Mouse (Mus musculus) spleen, adult 2 months (tissue): ENCODE results near the gene Sergef. TPM values are rescaled to one million over a fixed set of nuclear protein-coding genes. Genes with fewer than 3 reads are reported as not detected.

ENCODE experiments used
- DNase-seq, 2 experiments: peaks; one replicate each; pipeline versions ENCODE4 v3.0.0 to v3.0.0-alpha.2; 2012 to 2021; ENCODE audit warnings: low spot score in 2 of 2, low read depth in 1 of 2
- H3K27ac ChIP-seq: fragments of 200-500 bp; 2 replicates; pipeline ENCODE4 v1.5.1; 2012; ENCODE audit warnings: low read length, inconsistent platforms; ENCODE audit not compliant: insufficient read depth
- H3K27me3 ChIP-seq: fragments of 200-500 bp; 2 replicates; pipeline ENCODE4 v1.6.1; 2012; ENCODE audit warnings: mild to moderate bottlenecking, moderate library complexity, low read length, inconsistent platforms; ENCODE audit not compliant: control insufficient read depth, insufficient read depth
- H3K36me3 ChIP-seq: fragments of 200-500 bp; 2 replicates; pipeline ENCODE4 v1.6.1; 2012; ENCODE audit warnings: mild to moderate bottlenecking, low read length, inconsistent platforms; ENCODE audit not compliant: control insufficient read depth, insufficient read depth
- H3K4me1 ChIP-seq: fragments of 200-500 bp; 2 replicates; pipeline ENCODE4 v1.6.1; 2011; ENCODE audit warnings: inconsistent platforms; ENCODE audit not compliant: control insufficient read depth, insufficient read depth, insufficient read length
- H3K4me3 ChIP-seq: fragments of 200-500 bp; 2 replicates; pipeline ENCODE4 v1.5.1; 2011; ENCODE audit warnings: mild to moderate bottlenecking, inconsistent platforms; ENCODE audit not compliant: insufficient read depth, insufficient read length; ENCODE audit errors: extremely low read depth
- CTCF ChIP-seq: fragments of 200-500 bp; IDR thresholded peaks from 2 replicates; pipeline ENCODE4 v1.5.1; 2011; ENCODE audit warnings: mild to moderate bottlenecking, inconsistent platforms; ENCODE audit not compliant: insufficient read depth, insufficient read length, insufficient replicate concordance; ENCODE audit errors: extremely low read depth
- POLR2A ChIP-seq: fragments of 200-500 bp; IDR thresholded peaks from 2 replicates; pipeline ENCODE4 v1.6.1; 2011; ENCODE audit warnings: low read depth, low read length, inconsistent platforms
- WGBS: fragments of 180-500 bp; shearing (Covaris S2); methylation state at CpG from one replicate; pipeline ENCODE4 v1.1.7; 2018; 5-methylcytosine and 5-hydroxymethylcytosine counted together
- polyA plus RNA-seq: library from polyadenylated mRNA; depleted of rRNA; stranded (reverse); fragments of >200 nt; gene quantifications from 2 replicates; pipeline ENCODE4 v1.2.3, GENCODE M21; 2012

The Sergef gene
- polyA plus RNA-seq, 1 experiment: 7.4 TPM

DNA sequence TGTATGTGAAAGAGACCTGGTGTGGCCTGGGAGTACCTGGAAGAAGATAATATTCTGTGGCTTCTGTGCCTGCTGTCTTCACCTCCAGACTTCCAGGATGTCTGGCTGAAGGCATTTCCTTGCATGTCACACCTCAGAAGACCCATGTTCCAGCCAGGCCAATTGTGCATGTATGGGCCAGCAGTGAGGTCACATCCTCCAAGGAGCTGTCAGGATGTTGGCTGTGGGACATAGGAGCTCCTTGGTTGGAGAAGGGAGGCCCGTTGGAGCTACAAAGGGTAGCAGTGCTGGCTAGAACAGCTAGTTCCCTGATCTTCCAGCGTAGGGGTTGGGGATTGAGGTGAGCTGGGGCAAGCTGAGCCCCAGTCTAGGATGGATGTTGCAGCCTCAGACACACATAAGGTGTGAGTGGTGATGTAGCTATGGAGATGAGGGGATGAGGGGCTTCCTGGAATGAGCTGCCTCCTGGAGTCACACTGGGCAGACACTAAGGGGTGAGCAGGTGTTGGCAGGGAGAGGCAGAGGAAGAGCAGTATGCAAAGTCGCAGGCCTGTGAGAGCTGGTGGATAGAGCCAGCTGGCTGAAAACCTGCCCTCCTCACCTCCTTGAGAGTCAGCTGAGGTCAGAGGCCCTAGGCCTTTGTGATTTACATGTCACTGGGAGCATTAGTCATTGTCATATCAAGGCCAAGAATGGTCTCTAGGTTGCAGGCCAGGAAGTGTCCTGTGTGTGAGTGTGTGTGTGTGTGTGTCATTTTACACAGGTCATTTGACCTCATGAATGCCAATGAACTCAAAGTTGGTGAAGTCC, 238.0 kb downstream of the Sergef start:
- 66% methylated on average over 3 of the region's 3 CpGs for WGBS
- H3K27ac ChIP-seq: no peak overlapping the region
- peaks cover 11% of the 10 kb centered on the region for H3K27me3 ChIP-seq
- H3K36me3 ChIP-seq: no peaks in the 10 kb centered on the region
- peaks cover 13% of the 10 kb centered on the region; the same call in 1 of the 2 replicates for H3K4me1 ChIP-seq
- H3K4me3 ChIP-seq: no peak overlapping the region
- DNase-seq: no peak
- TF ChIP-seq CTCF: no peak
- no peak for TF ChIP-seq POLR2A

- Histone ChIP-seq H3K36me3 (no peaks in the 10 kb centered on the region), H3K27ac (no peak overlapping the region), H3K4me3 (no peak overlapping the region), H3K27me3 (peaks cover 21% of the 10 kb centered on the region), H3K4me1 (peaks cover 13% of the 10 kb centered on the region; the same call in 1 of the 2 replicates)
- 62% methylated on average over 8 of the region's 8 CpGs for WGBS
- TF ChIP-seq CTCF: no peak
- no peak for TF ChIP-seq POLR2A
- DNase-seq: no peak
These were observed 239.3 kb downstream of the Sergef start for GRCm38 (mm10) chr7:46400346-46400745.

DNA sequence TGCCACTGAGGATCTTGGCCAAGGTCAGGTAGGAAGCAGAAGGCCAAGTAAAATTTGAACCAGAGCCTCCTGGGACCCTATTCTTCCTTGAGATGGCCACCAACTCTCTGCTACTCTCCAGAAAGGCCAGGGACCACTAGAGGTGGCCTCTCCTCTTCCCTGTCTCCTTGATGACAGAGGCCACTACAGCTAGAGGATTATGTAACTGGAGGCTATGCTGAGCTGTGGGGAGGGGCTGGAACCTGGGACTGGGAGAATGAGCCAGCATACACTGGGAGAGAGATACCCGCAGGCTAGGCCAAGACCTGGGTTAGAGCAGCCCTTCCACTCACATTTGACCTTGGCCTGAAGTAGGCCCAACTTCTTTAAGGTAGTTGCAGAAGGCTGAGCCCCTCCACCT, 239.9 kb downstream of the Sergef start:
- Histone ChIP-seq H3K4me1 (peaks cover 13% of the 10 kb centered on the region; the same call in 1 of the 2 replicates), H3K27me3 (peaks cover 21% of the 10 kb centered on the region), H3K27ac (no peak overlapping the region), H3K4me3 (no peak overlapping the region), H3K36me3 (no peaks in the 10 kb centered on the region)
- no peak for DNase-seq
- TF ChIP-seq CTCF (no peak), POLR2A (no peak)
- 90% methylated on average over 1 of the region's 1 CpGs for WGBS

GRCm38 (mm10) chr7:46398612-46399011, 241.0 kb downstream of the Sergef start:
- H3K4me1 ChIP-seq: peaks cover 19% of the 10 kb centered on the region
- H3K27me3 ChIP-seq: peaks cover 21% of the 10 kb centered on the region
- H3K27ac ChIP-seq: no peak overlapping the region
- no peak overlapping the region for H3K4me3 ChIP-seq
- 32% methylated on average over 4 of the region's 4 CpGs for WGBS
- H3K36me3 ChIP-seq: no peaks in the 10 kb centered on the region
- no peak for DNase-seq
- TF ChIP-seq POLR2A: no peak
- no peak for TF ChIP-seq CTCF

DNA sequence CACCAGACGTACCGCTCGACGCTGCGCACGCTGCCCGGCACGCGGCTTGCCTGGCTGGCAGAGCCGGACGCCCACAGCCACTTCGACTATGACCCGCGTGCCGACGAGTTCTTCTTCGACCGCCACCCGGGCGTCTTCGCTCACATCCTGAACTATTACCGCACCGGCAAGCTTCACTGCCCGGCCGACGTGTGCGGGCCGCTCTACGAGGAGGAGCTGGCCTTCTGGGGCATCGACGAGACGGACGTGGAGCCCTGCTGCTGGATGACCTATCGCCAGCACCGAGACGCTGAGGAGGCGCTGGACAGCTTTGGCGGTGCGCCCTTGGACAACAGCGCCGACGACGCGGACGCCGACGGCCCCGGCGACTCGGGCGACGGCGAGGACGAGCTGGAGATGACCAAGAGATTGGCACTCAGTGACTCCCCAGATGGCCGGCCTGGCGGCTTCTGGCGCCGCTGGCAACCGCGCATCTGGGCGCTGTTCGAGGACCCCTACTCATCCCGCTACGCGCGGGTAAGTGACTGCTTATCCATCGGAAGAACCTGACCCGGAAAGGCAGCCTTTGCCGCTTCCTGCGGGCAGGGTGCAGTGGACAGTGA, 241.8 kb downstream of the Sergef start:
- no peak overlapping the region for H3K27ac ChIP-seq
- no peak for TF ChIP-seq POLR2A
- TF ChIP-seq CTCF: no peak
- peaks cover 19% of the 10 kb centered on the region for H3K4me1 ChIP-seq
- peaks cover 21% of the 10 kb centered on the region for H3K27me3 ChIP-seq
- no peaks in the 10 kb centered on the region for H3K36me3 ChIP-seq
- WGBS: 22% methylated on average over 70 of the region's 70 CpGs
- no peak overlapping the region; the same call in 1 of the 2 replicates for H3K4me3 ChIP-seq
- DNase-seq: no peak

DNA sequence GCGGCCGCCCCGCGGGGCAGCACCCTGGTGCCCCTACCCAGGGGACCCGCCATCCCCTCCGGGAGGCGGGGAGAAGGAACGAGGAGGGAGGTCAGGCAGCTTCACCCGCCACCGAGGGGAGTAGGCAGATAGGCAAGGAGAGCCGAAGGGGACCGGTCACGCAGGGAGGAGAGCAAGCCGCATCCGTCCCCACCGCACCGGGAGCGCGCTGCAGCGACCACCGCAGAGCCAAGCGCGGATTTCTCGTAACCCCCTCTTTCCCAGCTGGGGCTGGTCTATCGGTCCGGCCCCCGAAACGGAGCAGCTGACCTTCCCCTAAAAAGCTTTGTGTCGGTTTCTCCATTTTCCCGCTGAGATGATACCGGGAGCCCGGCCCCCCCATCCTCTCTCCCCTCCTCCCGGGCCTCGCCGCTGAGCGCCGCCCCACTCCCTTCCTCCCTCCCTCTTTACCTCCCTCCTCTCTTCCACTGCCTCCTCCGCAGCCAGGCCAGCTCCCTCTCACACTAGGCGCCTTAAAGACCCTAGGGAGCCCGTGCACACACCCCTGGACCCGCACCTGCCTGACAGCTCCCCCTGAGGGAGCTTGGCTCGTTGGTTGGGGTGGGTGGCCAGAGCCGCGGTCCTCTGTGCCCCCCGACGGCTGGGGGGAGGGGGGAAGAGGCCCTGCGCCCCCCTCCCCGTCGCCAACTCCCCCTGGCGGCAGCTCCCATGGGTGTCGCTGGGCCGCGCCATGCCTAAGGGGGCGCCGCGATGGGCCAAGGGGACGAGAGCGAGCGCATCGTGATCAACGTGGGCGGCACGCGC, 242.5 kb downstream of the Sergef start:
- H3K4me1 ChIP-seq: peaks cover 21% of the 10 kb centered on the region
- H3K36me3 ChIP-seq: no peaks in the 10 kb centered on the region
- TF ChIP-seq CTCF (no peak), POLR2A (no peak)
- peaks cover 21% of the 10 kb centered on the region for H3K27me3 ChIP-seq
- peak overlapping the region; percentile 2; the same call in 1 of the 2 replicates for H3K4me3 ChIP-seq
- no peak for DNase-seq
- H3K27ac ChIP-seq: no peak overlapping the region
- 7% methylated on average over 57 of the region's 64 CpGs for WGBS
